Mouse (Mus musculus) kidney, postnatal 10 days (tissue): ENCODE measurements around the gene Scaf4.

Experiments used
- DNase-seq: peaks from one replicate; pipeline ENCODE4 v3.0.0; 2021; ENCODE audit warnings: mixed read lengths

The Scaf4 gene

DNA sequence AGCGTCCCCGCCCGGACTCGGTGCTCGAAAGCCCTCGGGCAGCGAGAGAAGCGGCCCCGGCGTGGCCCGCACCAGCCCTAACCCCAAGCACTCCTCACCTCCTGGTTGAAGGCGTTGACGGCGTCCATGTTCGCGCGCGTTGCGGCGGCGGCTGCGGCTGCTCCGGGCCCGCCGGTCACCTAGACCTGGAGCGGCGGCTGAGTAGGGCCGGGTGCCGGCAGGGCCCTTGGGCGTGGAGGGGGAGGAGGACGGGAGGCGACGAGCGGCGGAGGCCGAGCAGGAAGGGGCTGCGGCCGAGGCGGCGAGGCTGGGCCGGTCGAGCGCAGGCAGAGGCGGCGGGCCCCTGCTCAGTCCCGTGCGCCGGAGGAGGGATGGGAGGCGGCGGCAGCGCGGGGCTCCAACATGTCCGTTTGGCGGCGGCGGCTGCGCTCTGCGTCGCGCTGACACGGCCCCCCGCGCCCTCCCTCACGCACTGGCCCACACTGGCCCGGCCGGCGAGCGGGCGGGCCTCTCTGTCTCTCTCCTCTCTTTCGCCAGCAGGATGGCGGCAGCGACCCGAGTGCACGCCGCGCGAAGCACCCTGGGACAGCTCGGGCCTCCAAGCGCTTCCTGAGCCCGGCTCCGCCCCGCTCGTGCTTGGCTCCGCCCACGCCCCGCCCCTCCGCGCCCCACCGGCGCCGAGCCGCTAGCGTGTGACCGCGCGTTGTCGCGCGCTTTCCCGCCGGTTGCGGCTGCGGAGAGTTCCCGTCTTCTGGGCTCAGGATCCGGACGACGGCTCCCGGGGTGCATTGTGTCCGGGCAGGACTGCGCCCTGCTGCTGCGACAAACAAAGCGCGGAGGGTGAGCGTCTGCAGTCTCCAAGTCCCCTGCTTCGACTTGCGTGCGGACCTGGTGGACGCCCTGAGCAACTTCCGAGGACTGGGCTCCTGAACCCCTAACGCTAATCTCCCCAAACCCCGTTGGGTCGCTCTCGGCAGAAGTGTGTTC is at the start of gene Scaf4:
Gene Scaf4 (minus strand): TSS at position 599 of the 987 bp plus-strand sequence.
- DNase-seq: peak; percentile 98

DNA sequence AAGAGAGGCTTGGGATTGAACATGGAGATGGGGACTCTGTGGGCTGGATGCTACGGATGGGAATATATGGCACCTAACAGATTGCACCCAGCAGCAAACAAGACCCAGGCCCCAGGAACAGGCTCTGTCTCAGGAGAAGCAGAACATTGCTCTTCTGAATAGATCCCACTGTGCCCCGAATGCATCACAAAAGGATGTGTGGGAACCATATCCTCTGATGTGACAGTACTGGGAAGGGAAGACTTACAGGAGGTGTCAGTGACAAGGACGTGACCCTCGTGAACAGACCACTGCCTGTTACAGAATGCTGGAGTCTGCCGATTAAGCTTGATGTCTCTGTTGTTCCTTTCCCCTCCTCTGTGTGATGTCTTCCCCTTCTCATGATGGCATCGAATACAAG is 48.2 kb upstream of the Scaf4 start:
- DNase-seq: no peak

DNA sequence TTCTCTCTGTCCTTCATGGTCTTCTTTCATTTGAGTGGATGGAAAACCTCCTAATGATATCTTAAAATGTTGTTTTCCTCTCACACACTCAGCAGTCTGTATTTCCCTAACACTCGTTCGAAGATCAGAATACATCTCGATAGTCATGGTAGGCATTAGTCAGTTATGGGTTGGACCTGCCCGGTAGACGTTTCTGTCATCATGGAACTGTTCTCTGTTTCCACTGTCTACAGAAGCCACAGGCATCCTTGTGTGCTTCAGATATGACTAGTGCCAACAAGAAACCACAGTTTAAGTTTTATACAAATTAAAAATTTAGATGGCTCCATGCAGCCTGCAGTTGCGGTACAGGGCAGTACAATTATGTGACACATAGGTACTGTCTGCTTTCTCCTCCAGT is 46.7 kb upstream of the Scaf4 start:
- DNase-seq: no peak

DNA sequence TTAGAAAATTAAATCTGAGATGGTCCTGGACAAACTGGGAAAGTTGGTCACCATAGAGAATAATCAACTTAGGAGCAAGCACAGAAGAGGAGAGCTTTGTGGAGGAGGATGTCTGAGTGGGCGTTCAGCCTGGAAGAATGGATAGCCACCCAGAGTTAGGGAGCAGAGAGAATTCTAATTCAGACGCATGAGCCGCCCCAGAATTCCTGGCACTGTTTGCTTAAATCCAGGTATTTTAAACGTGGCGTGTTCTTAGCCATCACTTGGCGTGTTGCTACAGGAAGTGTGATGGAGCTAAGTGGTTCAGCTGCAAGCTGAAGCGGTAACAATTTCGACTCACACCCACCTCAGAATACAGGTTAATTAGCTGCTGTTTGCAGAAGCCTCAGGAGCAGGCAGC is 45.2 kb upstream of the Scaf4 start:
- no peak for DNase-seq

DNA sequence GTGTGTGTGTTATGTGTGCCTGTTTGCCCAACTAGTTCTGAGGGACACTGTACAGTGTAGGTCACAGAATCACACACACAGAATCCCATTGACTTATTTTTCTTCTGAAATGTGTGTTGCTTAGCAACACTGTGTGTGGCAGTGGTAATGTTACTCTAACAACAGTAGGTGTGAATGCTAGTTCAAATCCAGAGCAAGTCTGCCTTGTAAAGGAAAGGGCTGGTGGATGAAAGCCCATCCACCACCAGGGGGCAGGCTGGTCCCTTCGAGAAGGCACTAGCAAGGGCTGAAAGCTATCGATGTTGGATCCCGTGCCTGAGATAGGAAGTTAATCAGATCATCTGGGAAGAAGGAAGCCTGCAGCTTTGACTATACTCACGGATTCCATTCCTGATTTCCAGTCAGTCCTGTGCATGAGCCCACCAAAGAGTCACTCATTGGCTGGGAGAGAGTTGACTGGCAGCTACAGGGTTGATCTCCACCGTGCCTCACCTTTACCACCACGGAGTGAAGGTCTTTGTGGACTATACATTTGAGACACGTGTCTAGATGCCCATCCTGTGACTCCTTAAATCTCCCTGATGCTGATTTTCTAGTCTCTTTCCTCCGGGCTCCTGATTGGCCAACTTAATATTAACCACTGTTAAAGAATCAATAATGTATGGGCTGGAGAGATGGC is 38.7 kb upstream of the Scaf4 start:
- DNase-seq: peak; percentile 93

DNA sequence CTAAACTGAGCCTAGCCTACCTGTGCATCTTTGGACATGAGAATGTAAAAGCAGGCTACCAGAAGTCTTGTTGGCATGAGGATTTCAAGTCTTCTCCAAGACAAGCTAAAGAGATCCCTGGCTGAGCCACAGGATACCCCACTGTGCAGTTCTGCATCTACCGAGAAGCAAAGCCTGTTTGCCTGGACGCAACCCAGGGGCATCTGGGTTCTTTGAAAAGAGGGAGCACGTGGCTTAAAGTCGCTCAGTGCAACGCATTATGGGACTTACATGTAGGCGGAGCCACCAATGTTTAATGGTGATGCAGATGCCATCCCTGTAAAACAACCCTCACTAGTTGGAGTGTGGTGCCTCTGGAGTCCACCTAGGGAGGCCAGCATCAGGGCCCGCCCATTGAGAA is 35.0 kb upstream of the Scaf4 start:
- DNase-seq: no peak

DNA sequence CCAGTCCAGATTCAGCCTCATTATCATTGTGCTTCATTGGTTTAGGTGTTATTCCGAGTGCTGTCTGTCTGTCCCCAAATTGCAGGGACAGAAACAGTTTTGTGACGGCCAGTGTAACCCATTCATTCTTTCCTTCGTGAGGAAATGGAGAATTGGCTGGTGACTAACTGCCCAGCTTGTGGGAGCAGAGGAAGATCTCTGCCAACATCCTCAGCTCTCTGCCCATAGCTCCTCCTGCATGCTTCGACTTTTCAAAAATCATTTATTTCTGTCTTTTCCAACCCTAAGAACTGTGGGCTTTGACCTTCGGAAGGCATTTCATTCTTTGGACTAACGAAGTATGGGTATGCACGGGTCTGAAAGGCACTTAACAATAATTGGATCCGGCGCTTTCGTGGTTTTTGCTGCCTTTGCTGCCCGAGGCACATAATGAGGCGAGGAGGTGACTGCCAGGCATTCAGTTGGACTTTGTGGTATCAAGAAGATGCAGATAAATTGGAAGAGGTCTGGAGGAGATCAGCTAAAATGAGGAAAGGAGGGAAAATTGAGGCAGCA is 34.1 kb upstream of the Scaf4 start:
- no peak for DNase-seq

DNA sequence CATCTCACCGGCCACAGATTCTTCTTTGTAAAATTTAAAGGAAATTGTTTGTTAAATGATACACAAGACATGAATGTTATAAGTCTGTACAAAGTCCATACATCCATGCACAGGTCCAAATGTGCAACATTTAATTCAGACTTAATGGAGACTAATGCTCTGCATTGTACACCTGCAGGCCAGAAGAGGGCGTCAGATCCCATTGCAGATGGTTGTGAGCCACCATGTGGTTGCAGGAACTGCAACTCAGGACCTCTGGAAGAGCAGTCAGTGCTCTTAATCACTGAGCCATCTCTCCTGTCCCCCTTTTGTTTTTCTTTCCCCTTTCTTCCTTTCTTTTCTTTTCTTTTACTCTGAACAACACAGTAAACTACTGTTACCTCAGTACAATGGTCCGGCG is 33.5 kb upstream of the Scaf4 start:
- no peak for DNase-seq

DNA sequence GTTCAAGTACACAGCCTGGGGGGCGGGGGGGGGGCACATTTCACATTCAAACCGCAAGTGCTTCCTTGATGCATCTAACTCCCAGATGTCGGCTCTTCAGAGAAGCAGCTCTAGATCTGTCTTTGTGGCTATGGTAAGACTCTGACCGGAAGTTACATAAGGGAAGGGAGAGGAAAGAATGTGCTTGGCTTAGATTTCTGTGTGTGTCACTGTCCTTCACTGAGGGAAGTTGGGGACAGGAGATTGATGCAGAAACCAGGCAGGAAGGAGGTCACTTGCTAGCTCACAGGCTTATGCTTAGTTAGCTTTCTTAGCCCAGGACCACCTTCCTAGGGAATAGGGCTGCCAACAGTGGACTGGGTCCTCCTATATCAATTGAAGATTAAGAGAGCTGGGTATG is 31.6 kb upstream of the Scaf4 start:
- no peak for DNase-seq

DNA sequence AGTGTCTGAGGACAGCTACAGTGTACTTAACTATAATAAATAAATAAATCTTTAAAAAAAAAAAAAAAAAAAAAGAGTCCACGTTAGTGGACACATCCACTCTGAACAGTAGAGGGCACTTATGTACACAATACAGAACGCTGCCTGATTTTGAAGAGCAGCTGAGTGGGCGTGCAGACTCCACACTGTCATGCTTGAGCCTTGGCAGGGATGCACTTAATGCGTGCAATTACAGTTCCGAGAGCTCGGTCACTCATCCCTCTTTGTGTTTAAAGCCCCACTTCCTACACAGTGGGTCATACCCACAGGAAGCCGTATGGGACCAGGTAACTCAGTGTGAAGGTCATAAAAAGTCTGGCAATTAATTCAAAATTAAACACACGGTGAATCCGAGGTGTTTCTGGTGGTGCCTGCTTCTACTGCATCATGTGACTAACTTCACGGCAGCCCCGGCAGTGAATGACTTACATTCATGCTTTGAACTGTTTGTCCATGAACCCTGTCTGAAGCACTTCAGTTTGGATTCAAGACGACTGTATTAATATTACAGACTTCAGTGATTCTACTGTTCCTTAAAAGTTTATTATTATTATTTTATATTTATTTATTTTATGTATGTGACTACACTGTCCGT is 28.3 kb upstream of the Scaf4 start:
- DNase-seq: peak; percentile 44

DNA sequence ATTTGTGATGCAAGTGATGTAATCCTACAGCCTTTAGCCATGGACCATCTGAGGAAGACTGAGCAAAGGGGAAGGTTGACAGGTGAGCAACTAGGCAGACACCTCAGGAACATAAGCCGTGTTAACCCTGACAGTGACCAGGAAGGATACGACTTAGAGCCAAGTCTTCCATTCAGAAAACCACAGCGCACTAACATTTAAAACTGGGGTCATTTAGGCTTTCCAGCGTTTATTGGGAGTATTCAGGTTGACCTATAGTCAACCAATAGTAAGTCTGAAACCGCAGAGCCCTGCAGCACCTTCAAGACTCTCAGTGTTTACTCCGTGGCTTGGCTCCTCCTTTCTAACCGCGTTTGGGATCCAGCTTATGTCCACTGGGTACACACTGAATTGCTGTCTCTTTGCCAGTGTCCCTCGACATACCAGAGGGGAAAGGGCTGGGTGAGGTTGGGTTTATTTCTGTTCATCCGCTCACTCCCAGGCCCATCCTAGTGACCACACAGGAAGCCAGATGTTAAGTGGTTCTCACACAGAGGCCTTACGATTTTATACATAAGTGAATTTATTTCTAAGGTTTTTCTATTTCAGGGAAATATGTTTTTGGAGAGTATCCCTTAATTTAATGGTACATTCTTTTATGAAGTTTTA is 26.3 kb upstream of the Scaf4 start:
- no peak for DNase-seq

DNA sequence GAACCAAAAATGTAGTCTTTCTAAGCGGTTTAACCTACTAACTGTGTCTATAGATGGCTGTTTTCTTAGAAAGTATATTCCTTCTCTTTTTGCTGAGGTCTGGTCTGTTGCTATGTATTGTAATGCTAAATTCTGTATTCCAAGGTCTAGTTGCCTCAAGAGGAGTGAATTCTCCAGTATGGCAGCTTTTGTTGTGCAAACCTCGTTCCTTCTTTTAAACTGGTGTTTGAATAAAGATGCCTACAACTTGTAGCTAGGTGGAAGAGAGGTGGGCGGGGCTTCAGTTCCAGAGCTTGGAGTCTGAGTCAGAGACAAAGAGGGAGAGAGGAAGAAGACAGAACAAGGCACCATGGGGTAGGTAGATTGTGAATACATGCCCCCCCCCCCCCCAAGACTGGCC is 25.5 kb upstream of the Scaf4 start:
- no peak for DNase-seq

DNA sequence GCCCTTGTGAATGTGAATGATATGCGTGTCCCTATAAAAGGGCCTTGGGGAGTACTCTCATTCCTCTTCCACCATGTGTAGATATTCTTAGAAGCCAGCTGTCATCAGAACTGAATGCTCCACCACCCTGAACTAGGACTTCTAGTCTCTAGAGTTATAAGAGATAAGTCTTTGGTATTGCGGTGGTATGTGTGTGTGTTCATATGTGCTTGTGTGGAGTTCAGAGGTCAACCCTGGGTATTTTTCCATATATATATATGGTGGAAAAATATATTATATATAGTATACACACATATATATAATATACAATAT is 19.6 kb upstream of the Scaf4 start:
- DNase-seq: no peak

DNA sequence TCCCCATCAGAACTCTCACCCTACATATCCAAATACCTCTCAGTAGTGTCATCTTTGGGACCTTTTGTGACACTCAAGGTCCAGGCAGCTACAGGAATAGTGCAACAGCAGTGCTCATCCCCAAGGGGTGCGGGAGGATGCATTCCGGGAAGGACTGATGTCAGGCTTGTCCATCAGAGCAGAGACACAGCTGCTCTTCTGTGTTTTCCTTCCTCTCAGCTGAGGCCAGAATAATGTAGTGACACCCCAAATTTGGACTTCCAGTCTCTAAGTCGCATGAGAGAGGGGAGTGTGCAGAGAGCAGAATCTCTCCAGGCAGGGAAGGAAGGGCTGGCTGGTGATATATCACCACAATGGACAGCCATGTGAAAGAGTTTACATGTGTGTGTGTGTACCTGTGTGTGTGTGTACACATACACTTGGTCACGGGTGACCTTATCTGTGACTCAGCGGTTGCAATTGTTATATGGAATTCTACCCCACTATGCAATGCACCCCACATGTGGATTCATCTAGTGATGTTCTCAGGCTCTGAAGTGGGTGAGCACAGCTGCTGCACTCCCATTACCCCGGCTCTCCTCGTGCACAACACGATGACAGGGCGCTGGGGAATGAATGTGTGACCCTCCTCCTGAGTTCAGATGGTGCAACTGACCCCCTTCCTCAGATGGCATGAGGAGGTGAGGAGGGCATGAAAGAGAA is 19.1 kb upstream of the Scaf4 start:
- DNase-seq: no peak

DNA sequence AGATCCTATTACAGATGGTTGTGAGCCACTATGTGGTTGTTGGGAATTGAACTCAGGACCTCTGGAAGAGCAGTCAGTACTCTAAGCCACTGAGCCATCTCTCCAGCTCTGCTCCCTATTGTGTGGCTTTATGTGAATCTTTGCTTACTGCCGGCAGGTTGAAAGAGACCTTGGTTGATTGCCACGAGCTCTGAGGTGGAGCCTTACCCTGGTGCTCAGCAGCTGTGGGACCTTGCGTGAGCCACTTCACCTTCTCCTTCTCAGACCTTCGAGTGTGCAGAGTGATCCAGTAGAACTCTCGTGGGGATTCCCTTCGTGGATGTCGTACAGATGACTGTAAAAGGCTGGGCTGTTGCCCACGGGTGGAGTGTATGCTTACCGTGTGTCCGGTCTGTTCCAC is 17.4 kb upstream of the Scaf4 start:
- DNase-seq: no peak

DNA sequence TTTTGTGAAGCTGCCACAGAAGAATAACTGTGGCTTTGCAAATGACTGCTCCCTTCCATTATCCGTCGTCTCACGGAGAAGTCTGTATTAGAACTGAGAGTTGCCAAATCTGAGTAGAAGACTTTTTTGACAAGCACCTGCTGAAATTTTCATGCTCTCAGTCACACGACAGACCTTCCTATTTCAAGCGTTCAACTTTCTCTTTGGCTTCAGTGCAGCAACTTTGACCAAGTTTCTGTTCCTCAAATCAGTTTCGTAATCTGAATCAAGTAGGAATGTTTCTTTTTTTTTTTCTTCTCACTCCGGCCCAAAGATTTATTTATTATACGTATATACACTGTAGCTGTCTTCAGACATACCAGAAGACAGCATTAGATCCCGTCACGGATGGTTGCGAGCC is 16.6 kb upstream of the Scaf4 start:
- no peak for DNase-seq

DNA sequence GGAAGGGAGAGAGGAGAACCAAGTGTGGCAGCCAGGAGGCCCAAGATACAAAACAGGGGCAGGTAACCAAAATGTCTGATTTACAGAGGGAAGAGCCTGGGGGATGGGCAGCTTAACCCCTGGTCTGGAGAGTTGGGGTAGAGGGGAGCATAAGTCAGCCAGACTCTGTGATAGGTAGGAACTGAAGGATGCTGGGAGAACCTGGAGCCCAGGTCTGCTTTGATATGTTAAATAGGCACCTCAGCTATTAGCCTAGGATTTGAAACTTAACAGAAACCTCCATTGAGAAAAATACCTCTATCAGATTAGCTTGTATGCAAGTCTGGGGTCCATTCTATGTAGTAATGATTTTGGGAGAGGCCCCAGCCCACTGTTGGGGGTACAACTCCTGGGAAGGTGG is 15.3 kb upstream of the Scaf4 start:
- no peak for DNase-seq

DNA sequence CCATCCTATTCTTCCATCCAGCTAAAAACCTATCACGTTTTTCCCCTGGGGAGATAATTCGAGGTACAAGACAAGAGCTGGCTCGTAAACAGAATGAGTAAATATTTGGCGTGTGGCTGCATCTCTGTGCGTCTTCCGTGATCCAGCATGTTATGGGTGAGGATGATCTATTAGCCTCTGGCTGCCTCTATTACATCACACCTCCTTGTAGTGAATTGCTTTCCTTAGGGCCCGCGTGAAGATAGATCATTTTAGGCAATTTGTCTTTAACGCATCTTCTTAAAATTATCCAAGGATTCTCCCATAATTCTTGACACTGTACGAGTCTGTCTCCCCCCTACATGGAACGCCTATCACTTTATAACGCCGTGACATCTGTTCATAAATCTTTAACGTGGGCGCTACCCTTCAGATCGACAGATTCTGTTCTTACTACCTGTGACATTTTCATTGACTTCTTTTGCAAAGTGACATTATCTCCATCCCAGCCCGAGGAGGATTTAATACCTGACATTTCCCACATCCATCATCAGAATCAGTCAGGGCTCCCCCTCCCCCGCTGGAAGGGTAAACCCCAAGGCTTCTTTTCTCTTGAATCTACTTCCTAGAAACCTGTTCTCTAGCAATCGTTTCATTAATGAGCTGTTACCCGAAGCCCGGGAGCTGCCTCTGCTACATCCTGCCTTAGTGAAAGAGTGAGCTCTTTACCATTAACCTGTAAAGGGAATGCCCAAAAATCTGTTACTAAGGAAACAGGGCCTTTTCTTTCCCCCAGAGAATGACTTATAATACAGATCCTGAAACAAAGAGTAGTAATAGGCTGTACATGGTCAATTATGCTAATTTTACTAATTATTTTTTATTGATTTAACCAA is 14.4 kb upstream of the Scaf4 start:
- DNase-seq: no peak

DNA sequence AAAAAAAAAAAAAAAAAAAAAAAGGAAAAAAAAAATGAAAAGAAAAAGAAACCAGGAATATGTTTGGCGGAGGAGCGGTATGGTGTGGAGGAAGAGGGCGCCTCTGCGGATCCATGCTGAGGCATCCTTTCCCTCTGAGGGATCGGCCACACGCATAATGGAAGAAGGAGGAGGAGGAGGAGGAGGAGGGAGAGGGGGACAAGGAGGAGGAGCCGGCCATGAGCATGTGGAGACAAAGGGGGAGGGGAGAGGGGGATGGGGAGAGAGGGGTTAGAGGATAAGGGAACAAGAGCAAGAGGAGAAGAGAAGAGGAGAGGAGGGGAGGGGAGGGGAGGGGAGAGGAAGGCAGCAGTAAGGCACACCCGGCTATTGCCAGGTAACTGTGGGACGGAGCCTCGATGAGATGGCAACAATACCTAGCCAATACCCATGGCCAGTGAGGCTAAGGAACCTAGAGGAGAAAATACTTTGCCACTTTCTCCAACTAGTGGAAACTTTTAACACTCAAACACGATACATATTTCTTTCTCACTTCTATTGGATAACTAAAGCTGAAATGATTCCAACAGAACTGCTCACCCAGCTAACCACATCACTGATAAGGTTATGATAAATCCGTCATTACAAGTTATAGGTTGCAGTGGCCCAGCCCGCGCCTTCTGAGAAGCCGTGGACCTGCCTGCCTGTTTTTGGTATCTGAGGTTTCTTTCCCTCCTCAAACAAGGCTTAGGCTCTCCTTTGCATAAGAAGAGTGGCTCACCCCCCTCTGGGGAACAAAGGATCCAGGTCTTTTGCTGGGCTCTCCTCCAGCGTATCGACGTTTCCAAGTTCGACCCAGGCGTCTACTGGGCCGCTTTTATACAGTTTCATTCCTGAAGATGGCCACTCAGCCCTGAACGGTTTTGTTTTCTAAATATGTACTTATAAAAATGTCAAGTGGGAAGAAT is 13.4 kb upstream of the Scaf4 start:
- no peak for DNase-seq

DNA sequence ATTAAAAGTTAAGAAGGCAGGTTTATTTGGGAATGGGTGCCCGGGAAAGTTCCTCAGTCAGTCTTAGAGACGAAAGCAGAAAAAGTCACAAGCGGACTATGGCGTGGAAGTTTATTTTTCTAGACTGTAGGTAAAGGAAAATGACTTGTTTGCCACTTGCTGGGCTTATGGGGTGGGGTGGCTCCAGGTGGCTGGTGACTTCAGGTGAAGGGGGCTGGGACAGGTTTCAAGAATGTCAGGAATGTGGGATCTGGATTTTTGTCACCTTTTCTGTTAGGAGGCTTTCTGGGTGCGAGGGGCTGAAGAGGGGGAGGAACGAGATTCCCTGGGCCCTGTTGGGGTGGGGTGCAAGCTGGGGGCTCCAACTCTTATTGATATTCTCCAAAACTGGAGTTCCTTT is 7.4 kb upstream of the Scaf4 start:
- DNase-seq: no peak
